Mouse (Mus musculus): ENCODE measurements around the gene Bmper. TPM values are rescaled to one million over a fixed set of nuclear protein-coding genes. Genes with fewer than 3 reads are reported as not detected.

The Bmper gene
- polyA plus RNA-seq, 1 experiment from 2014 or later, result 12.4 TPM

GRCm38 (mm10) chr9:23300376-23300775, 77.5 kb downstream of the Bmper start:
- no peak overlapping the region for H3K4me3 ChIP-seq
- H3K27ac ChIP-seq (ENCODE audit: poor library complexity, severe bottlenecking), result no peak overlapping the region
- H3K27me3 ChIP-seq (replicated peaks), result no peaks in the 10 kb centered on the region
- H3K9ac ChIP-seq, result no peak overlapping the region
- no peak for ATAC-seq (ENCODE audit: insufficient number of reproducible peaks, low FRiP score)
- WGBS, result 53% methylated on average over 8 of the region's 8 CpGs
- no peaks in the 10 kb centered on the region for H3K36me3 ChIP-seq
- H3K4me2 ChIP-seq, result no peak overlapping the region
- no peaks in the 10 kb centered on the region for H3K9me3 ChIP-seq (replicated peaks)
- peaks cover 15% of the 10 kb centered on the region for H3K4me1 ChIP-seq (replicated peaks)

DNA sequence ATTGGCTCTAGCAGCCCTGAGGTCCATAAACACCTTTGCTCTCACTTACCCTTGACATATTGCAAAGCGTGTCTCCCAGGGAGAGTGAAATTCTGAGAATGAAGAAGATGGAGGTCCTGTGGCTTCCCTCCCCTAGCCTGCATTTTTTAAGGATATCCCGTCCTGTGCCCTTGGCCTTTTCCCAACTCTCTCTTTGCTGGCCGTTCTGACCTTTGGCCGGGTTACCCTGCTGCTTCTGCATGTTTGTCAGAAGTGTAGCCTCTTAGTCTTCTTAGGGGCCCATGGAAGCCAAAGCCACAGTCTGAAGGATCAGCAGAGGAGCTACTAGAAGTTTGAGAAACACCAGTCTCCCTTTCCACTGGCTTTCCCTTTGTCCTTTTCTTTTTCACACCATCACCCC, 82.8 kb downstream of the Bmper start:
- ATAC-seq (ENCODE audit: insufficient number of reproducible peaks, low FRiP score), result no peak
- Histone ChIP-seq H3K27me3 (replicated peaks) (no peaks in the 10 kb centered on the region), H3K4me2 (no peak overlapping the region), H3K27ac (ENCODE audit: poor library complexity, severe bottlenecking) (no peak overlapping the region), H3K36me3 (no peaks in the 10 kb centered on the region), H3K4me1 (replicated peaks) (peaks cover 16% of the 10 kb centered on the region), H3K9ac (no peak overlapping the region), H3K4me3 (no peak overlapping the region), H3K9me3 (replicated peaks) (no peaks in the 10 kb centered on the region)
- WGBS, result 68% methylated on average over 4 of the region's 4 CpGs

- H3K9me3 ChIP-seq (replicated peaks), result no peaks in the 10 kb centered on the region
- no peaks in the 10 kb centered on the region for H3K36me3 ChIP-seq
- no peak overlapping the region for H3K9ac ChIP-seq
- no peak overlapping the region for H3K4me3 ChIP-seq
- H3K27me3 ChIP-seq (replicated peaks), result no peaks in the 10 kb centered on the region
- H3K4me1 ChIP-seq (replicated peaks), result peaks cover 16% of the 10 kb centered on the region
- no peak overlapping the region for H3K4me2 ChIP-seq
- WGBS, result 44% methylated on average over 4 of the region's 4 CpGs
- H3K27ac ChIP-seq (ENCODE audit: poor library complexity, severe bottlenecking), result no peak overlapping the region
- no peak for ATAC-seq (ENCODE audit: insufficient number of reproducible peaks, low FRiP score)
Measured at GRCm38 (mm10) chr9:23306226-23306625, 83.3 kb downstream of the Bmper start.

GRCm38 (mm10) chr9:23307835-23308234, 85.0 kb downstream of the Bmper start:
- H3K9me3 ChIP-seq (replicated peaks), result no peaks in the 10 kb centered on the region
- no peak overlapping the region for H3K4me3 ChIP-seq
- 77% methylated on average over 2 of the region's 2 CpGs for WGBS
- ATAC-seq (ENCODE audit: insufficient number of reproducible peaks, low FRiP score), result no peak
- no peak overlapping the region for H3K9ac ChIP-seq
- H3K27me3 ChIP-seq (replicated peaks), result no peaks in the 10 kb centered on the region
- no peak overlapping the region for H3K4me2 ChIP-seq
- peaks cover 16% of the 10 kb centered on the region for H3K4me1 ChIP-seq (replicated peaks)
- H3K36me3 ChIP-seq, result no peaks in the 10 kb centered on the region
- H3K27ac ChIP-seq (ENCODE audit: poor library complexity, severe bottlenecking), result no peak overlapping the region

- Histone ChIP-seq H3K4me3 (no peak overlapping the region), H3K9ac (no peak overlapping the region), H3K4me1 (replicated peaks) (peaks cover 6% of the 10 kb centered on the region), H3K27ac (ENCODE audit: poor library complexity, severe bottlenecking) (no peak overlapping the region), H3K36me3 (no peaks in the 10 kb centered on the region), H3K4me2 (no peak overlapping the region), H3K27me3 (replicated peaks) (no peaks in the 10 kb centered on the region), H3K9me3 (replicated peaks) (no peaks in the 10 kb centered on the region)
- WGBS, result 73% methylated on average over 3 of the region's 3 CpGs
- ATAC-seq (ENCODE audit: insufficient number of reproducible peaks, low FRiP score), result no peak
Measured at GRCm38 (mm10) chr9:23310953-23311352, 88.1 kb downstream of the Bmper start.

DNA sequence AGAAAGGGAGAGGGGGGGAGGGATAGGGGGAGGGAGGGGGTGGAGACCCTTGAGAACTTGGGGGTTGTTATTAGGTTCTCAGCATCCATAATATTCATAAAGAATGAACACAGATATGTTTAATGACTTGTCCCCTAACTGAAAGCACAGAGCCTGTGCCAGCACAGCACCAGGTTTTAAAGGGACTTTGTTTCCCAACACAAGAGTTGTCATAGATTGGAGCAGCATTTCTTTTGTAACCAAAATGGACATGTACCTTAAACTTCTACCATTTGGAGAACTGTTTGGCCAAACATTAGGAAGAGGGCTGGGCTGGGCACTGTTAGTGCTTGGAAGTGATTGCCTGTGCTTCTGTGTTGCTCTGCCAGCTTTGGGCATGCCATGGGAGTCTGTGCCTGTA, 89.1 kb downstream of the Bmper start:
- Histone ChIP-seq H3K4me3 (no peak overlapping the region), H3K9ac (no peak overlapping the region), H3K4me1 (replicated peaks) (no peaks in the 10 kb centered on the region), H3K27me3 (replicated peaks) (no peaks in the 10 kb centered on the region), H3K9me3 (replicated peaks) (no peaks in the 10 kb centered on the region), H3K4me2 (no peak overlapping the region), H3K27ac (ENCODE audit: poor library complexity, severe bottlenecking) (no peak overlapping the region), H3K36me3 (no peaks in the 10 kb centered on the region)
- ATAC-seq (ENCODE audit: insufficient number of reproducible peaks, low FRiP score), result no peak

GRCm38 (mm10) chr9:23312877-23313276, 90.0 kb downstream of the Bmper start:
- no peaks in the 10 kb centered on the region for H3K9me3 ChIP-seq (replicated peaks)
- H3K27ac ChIP-seq (ENCODE audit: poor library complexity, severe bottlenecking), result no peak overlapping the region
- H3K27me3 ChIP-seq (replicated peaks), result no peaks in the 10 kb centered on the region
- 77% methylated on average over 2 of the region's 2 CpGs for WGBS
- H3K36me3 ChIP-seq, result no peaks in the 10 kb centered on the region
- no peaks in the 10 kb centered on the region for H3K4me1 ChIP-seq (replicated peaks)
- no peak overlapping the region for H3K4me2 ChIP-seq
- no peak for ATAC-seq (ENCODE audit: insufficient number of reproducible peaks, low FRiP score)
- H3K9ac ChIP-seq, result no peak overlapping the region
- H3K4me3 ChIP-seq, result no peak overlapping the region

- H3K27me3 ChIP-seq (replicated peaks), result no peaks in the 10 kb centered on the region
- H3K36me3 ChIP-seq, result no peaks in the 10 kb centered on the region
- ATAC-seq (ENCODE audit: insufficient number of reproducible peaks, low FRiP score), result no peak
- H3K4me3 ChIP-seq, result no peak overlapping the region
- no peak overlapping the region for H3K27ac ChIP-seq (ENCODE audit: poor library complexity, severe bottlenecking)
- H3K9me3 ChIP-seq (replicated peaks), result no peaks in the 10 kb centered on the region
- H3K4me1 ChIP-seq (replicated peaks), result no peaks in the 10 kb centered on the region
- 84% methylated on average over 5 of the region's 5 CpGs for WGBS
- no peak overlapping the region for H3K4me2 ChIP-seq
- no peak overlapping the region for H3K9ac ChIP-seq
Measured at GRCm38 (mm10) chr9:23315631-23316330, 92.9 kb downstream of the Bmper start.

DNA sequence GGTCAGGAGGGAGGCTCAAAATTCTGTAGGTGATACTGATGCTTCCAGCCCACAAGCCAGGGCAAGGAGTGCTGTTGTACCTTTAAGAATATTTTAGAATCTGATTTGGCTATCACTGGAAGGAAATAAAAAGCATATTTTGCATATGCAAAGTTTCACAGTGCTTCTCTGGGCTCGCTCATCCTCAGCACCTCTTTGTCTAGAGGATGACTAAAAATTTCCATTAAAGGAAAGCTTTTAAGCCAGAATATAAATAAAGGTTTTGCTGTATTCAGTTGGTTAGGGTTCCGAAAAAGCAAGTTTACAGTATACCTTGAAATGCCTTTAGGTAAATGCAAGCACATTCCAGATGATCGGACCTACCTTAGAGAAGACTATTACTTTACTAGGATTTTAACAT, 105.0 kb downstream of the Bmper start:
- 84% methylated on average over 3 of the region's 3 CpGs for WGBS

GRCm38 (mm10) chr9:23333041-23333622, 110.3 kb downstream of the Bmper start:
- 68% methylated on average over 3 of the region's 3 CpGs for WGBS
- H3K4me3 ChIP-seq, result no peak overlapping the region
- no peaks in the 10 kb centered on the region for H3K27me3 ChIP-seq (replicated peaks)
- no peak overlapping the region for H3K9ac ChIP-seq
- H3K27ac ChIP-seq (ENCODE audit: poor library complexity, severe bottlenecking), result no peak overlapping the region
- H3K36me3 ChIP-seq, result no peaks in the 10 kb centered on the region
- ATAC-seq (ENCODE audit: insufficient number of reproducible peaks, low FRiP score), result no peak
- no peak overlapping the region for H3K4me2 ChIP-seq
- H3K9me3 ChIP-seq (replicated peaks), result peaks cover 4% of the 10 kb centered on the region; the same call in 1 of the 2 replicates
- no peaks in the 10 kb centered on the region for H3K4me1 ChIP-seq (replicated peaks)

More for the DNA sequence above, 105.0 kb downstream of the Bmper start:
- no peaks in the 10 kb centered on the region for H3K36me3 ChIP-seq
- H3K4me1 ChIP-seq (replicated peaks), result no peaks in the 10 kb centered on the region
- no peaks in the 10 kb centered on the region for H3K9me3 ChIP-seq (replicated peaks)
- H3K4me3 ChIP-seq, result no peak overlapping the region
- ATAC-seq (ENCODE audit: insufficient number of reproducible peaks, low FRiP score), result no peak
- H3K9ac ChIP-seq, result no peak overlapping the region
- H3K4me2 ChIP-seq, result no peak overlapping the region
- H3K27ac ChIP-seq (ENCODE audit: poor library complexity, severe bottlenecking), result no peak overlapping the region
- no peaks in the 10 kb centered on the region for H3K27me3 ChIP-seq (replicated peaks)

DNA sequence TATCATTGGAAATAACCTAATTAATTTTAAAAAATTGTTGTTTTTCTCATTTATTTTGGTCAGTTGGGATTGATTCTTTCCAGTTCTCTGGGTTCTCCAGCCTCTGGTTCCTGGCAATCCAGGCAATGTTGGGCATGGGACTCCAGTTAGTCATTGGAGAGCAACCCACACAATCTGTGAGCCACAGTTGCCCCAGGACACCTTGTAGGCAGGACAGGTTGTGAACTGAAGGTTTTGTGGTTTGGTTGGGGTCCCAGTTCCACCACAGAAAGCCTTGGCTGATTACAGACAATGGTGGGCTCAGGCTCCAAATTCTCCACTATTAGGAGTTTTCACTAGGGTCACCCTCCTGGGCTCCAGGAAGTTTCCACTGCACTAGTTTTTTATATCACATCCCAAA, 117.7 kb downstream of the Bmper start:
- no peak for ATAC-seq (ENCODE audit: insufficient number of reproducible peaks, low FRiP score)
- Histone ChIP-seq H3K4me2 (no peak overlapping the region), H3K4me3 (no peak overlapping the region), H3K36me3 (no peaks in the 10 kb centered on the region), H3K27ac (ENCODE audit: poor library complexity, severe bottlenecking) (no peak overlapping the region), H3K9me3 (replicated peaks) (peaks cover 4% of the 10 kb centered on the region; the same call in 1 of the 2 replicates), H3K4me1 (replicated peaks) (peaks cover 14% of the 10 kb centered on the region), H3K27me3 (replicated peaks) (no peaks in the 10 kb centered on the region), H3K9ac (no peak overlapping the region)

DNA sequence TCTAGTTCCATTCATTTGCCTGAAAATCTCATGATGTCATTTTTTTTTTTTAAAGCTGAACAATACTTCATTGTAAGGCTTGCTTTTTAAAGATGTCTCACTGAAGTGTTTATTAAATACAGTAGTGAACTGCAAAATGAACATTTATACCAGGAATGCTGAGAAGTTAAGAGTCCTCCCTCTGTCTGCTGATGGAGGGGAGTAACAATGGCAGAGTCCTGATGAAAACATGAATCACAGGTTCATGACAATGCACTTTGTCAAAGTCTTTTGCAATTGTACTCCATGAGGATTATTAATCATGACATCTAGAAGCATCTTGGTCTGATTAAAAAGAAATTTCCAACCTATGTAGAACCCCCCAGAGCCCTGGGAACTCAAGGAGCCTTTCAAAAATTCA, 118.4 kb downstream of the Bmper start:
- Histone ChIP-seq H3K4me1 (replicated peaks) (peaks cover 15% of the 10 kb centered on the region), H3K27ac (ENCODE audit: poor library complexity, severe bottlenecking) (no peak overlapping the region), H3K4me2 (no peak overlapping the region), H3K36me3 (no peaks in the 10 kb centered on the region), H3K27me3 (replicated peaks) (no peaks in the 10 kb centered on the region), H3K9me3 (replicated peaks) (peaks cover 4% of the 10 kb centered on the region; the same call in 1 of the 2 replicates), H3K4me3 (no peak overlapping the region), H3K9ac (no peak overlapping the region)
- no peak for ATAC-seq (ENCODE audit: insufficient number of reproducible peaks, low FRiP score)

All from heart, embryonic 12.5 days (tissue).